Mouse (Mus musculus) G1E (cell line): ENCODE results near the gene Nmnat2. TPM values are rescaled to one million over a fixed set of nuclear protein-coding genes. Genes with fewer than 3 reads are reported as not detected.

ENCODE experiments used
- ATAC-seq: 2 replicates; pipeline ENCODE4 v1.8.0; 2016; ENCODE audit warnings: mild to moderate bottlenecking; ENCODE audit not compliant: insufficient number of reproducible peaks, poor library complexity, low FRiP score, severe bottlenecking; ENCODE audit errors: extremely low read depth
- DNase-seq: peaks from one replicate; pipeline ENCODE4 v3.0.0; 2012; ENCODE audit warnings: low spot score
- H3K27me3 ChIP-seq: 2 replicates; pipeline ENCODE4 v1.6.1; 2012; ENCODE audit warnings: mild to moderate bottlenecking, low read length, inconsistent platforms; ENCODE audit not compliant: insufficient read depth
- H3K36me3 ChIP-seq: replicated peaks from 2 replicates; pipeline ENCODE3; 2012; ENCODE audit warnings: mild to moderate bottlenecking, inconsistent platforms
- H3K4me1 ChIP-seq: 2 replicates; pipeline ENCODE4 v1.6.1; 2012; ENCODE audit warnings: low read depth, low read length, inconsistent platforms, mixed read lengths; ENCODE audit not compliant: insufficient read depth
- H3K4me3 ChIP-seq: 2 replicates; pipeline ENCODE4 v1.5.1; 2012; ENCODE audit warnings: low read depth, mild to moderate bottlenecking, inconsistent platforms, low read length, moderate library complexity, mixed read lengths
- H3K9me3 ChIP-seq: replicated peaks from 2 replicates; pipeline ENCODE4 v1.6.1; 2012; ENCODE audit warnings: inconsistent platforms
- CTCF ChIP-seq: IDR thresholded peaks from 2 replicates; pipeline ENCODE4 v1.5.1; 2012; ENCODE audit warnings: low read depth, low read length, inconsistent platforms, mixed read lengths
- GATA1 ChIP-seq: IDR thresholded peaks from 2 replicates; pipeline ENCODE4 v1.6.1; 2012; ENCODE audit warnings: borderline replicate concordance, low read length, inconsistent platforms, mixed read lengths
- GATA2 ChIP-seq: IDR thresholded peaks from 2 replicates; pipeline ENCODE4 v1.6.1; 2012; ENCODE audit warnings: low read depth, low read length, inconsistent platforms, borderline replicate concordance
- POLR2AphosphoS5 ChIP-seq: IDR thresholded peaks from 2 replicates; pipeline ENCODE4 v1.6.1; 2012; ENCODE audit warnings: low read depth, low read length, inconsistent platforms; ENCODE audit not compliant: insufficient replicate concordance
- TAL1 ChIP-seq: conservative IDR thresholded peaks from 2 replicates; pipeline ENCODE4 v1.6.1; 2012; ENCODE audit warnings: low read depth, low read length, inconsistent platforms, mixed read lengths
- polyA plus RNA-seq: library from polyadenylated mRNA; stranded (reverse); fragments of >175 nt; gene quantifications from 2 replicates; pipeline ENCODE4 v1.2.3, GENCODE M21; 2012
- total RNA-seq, 2 experiments: library from RNA; stranded (forward) in 1 of 2; stranded (reverse) in 1 of 2; fragments of 200-1000 nt in 1 of 2; fragments of >200 nt in 1 of 2; fragmentation: Nextera tagmentation in 1 of 2; gene quantifications; 2 replicates each; pipeline ENCODE4 v1.2.3; 2014 to 2017

Nmnat2 gene
- total and polyA plus RNA-seq, 3 experiments: 0.22 TPM; not detected in 2

DNA sequence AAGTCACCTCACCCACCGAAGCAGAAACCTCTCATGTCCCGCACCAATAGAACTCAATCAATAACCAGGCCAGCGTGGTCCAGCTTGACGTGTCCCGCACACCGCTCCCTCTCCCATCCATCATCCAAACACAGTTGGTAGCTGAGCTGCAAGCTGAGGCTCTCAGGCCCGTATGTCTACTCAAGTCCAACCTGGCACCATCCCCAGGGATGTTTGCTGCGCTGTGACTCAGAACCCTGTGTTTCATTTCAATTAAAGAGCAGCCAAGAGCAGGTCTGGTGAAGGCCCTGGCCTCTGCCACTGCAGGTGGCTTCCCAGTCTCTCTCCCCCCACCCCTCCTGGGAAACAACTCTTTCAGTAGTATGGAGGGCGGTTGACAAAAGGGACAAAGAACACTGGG is 104.8 kb downstream of the Nmnat2 start:
- DNase-seq (no peak), ATAC-seq (no peak)
- Histone ChIP-seq H3K36me3 (no peaks in the 10 kb centered on the region), H3K9me3 (no peaks in the 10 kb centered on the region), H3K4me1 (peaks cover 8% of the 10 kb centered on the region; the same call in 1 of the 2 replicates), H3K4me3 (no peak overlapping the region), H3K27me3 (peaks cover 3% of the 10 kb centered on the region; the same call in 1 of the 2 replicates)
- TF ChIP-seq TAL1: no peak
- no peak for TF ChIP-seq CTCF
- no peak for TF ChIP-seq POLR2AphosphoS5
- TF ChIP-seq GATA1: no peak
- TF ChIP-seq GATA2: no peak

DNA sequence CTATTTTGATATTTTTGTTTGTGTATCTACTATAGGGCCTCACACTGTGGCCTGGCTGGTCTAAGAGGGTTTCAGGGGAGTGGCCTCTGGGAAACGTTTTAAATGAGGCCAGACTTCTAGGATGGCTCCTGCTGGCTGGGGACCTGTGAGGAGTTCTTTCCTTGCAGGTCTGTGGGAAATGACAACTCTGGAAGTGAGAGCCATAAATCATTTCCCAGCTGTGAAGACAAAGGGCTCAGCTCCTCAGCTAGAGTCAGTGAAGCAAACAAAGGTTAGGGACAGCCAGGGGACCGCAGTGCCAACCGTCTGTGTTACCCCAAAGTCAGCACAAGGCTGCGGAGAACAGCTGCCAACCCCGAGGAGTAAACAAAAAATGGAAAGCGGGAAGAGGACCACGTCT is 107.8 kb downstream of the Nmnat2 start:
- DNase-seq (no peak), ATAC-seq (no peak)
- Histone ChIP-seq H3K9me3 (no peaks in the 10 kb centered on the region), H3K27me3 (peaks cover 3% of the 10 kb centered on the region; the same call in 1 of the 2 replicates), H3K36me3 (no peaks in the 10 kb centered on the region), H3K4me3 (no peak overlapping the region), H3K4me1 (peaks cover 10% of the 10 kb centered on the region; the same call in 1 of the 2 replicates)
- TF ChIP-seq POLR2AphosphoS5 (no peak), GATA1 (no peak), TAL1 (no peak), CTCF (no peak), GATA2 (no peak)

DNA sequence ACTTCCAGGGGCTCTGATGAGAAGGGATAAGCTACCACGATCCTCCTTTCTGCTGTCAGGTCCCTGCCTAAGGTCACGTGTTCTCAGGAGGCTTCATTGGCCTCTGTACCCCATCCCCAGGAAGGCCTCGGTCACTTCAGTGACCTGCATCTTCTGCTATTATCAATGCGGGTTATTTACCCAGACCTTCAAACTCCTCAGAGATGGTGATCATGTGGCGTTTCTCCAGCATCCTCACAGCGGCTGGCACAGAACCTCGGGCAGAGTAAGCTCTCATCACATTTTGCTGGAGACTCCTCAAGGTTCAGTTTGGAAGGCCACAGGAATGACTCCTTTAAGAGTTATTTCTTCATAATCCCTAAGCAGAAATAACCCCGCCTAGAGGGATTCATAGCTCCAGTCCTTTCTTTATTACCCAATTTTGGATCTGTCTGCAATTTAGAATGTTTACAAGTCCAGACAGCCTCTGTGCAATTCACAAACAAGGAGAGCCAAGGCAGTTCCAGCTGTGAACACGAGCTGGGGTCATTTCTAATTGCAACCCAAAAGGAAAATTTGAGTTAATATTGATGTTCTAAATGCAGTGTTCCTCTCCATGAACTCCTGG is 110.1 kb downstream of the Nmnat2 start:
- Histone ChIP-seq H3K9me3 (no peaks in the 10 kb centered on the region), H3K27me3 (peaks cover 5% of the 10 kb centered on the region), H3K4me3 (no peak overlapping the region), H3K36me3 (no peaks in the 10 kb centered on the region), H3K4me1 (peaks cover 10% of the 10 kb centered on the region; the same call in 1 of the 2 replicates)
- no peak for DNase-seq
- no peak for ATAC-seq
- TF ChIP-seq POLR2AphosphoS5: no peak
- no peak for TF ChIP-seq CTCF
- no peak for TF ChIP-seq TAL1
- no peak for TF ChIP-seq GATA1
- no peak for TF ChIP-seq GATA2

DNA sequence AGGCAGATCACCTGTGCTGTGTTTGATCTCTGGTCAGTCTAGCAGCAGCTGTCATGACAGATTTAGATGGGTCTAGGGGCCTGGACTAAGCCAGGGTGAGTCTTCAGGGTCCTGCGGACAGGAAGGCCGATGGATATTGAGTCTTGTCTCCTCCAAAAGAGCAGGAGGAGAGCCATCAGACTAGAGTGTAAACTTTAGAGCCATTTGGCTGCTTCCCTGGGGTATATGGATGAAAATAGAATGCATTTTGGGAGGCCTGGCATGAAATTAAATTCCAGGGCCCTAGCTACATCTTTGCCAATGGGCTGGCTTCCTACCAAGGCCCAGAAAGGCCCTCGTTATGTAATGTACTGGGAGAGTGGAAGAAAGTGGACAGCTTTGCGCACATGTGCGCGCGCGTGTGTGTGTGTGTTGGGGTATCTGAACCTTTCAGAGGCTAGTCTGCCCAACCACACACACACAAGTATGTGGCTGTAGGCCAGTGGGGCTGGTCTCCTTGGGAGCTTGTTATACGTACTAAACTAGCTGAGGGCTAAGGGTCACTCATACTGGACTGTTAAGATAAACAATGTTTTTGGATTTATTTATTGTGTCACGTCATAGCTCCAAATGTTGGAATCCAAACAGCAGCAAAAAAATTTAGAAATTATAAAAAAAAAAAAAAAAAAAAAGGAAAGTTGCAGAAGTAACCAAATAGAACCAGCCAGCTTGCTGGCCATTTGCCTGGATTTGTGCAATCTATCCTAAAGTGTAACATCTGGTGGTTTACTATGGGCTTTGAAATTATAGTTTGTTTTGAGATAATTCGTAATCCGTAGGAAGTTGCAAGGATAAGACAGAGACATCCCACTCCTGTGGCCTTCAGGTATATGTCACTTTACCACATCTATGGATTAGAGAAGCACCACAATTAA is 110.9 kb downstream of the Nmnat2 start:
- peaks cover 10% of the 10 kb centered on the region; the same call in 1 of the 2 replicates for H3K4me1 ChIP-seq
- no peak overlapping the region for H3K4me3 ChIP-seq
- no peaks in the 10 kb centered on the region for H3K36me3 ChIP-seq
- TF ChIP-seq GATA2 (no peak), GATA1 (no peak), TAL1 (no peak), CTCF (no peak), POLR2AphosphoS5 (no peak)
- no peaks in the 10 kb centered on the region for H3K9me3 ChIP-seq
- H3K27me3 ChIP-seq: peaks cover 10% of the 10 kb centered on the region
- DNase-seq (no peak), ATAC-seq (no peak)

DNA sequence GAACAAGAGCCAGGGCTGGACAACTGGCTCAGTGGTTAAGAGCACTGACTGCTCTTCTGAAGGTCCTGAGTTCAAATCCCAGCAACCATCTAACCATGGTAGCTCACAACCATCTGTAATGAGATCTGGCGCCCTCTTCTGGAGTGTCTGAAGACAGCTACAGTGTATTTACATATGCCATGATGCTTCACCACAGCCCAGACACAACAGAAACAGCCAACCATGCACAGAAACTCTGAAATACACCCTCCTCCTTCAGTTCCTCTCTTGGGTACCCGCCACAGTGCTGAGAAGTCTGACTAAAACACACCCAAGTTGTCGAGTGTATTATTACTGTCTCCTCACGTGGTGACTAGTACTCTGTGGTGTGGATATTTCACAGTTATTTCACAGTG is 111.6 kb downstream of the Nmnat2 start:
- no peak for DNase-seq
- no peak for ATAC-seq
- Histone ChIP-seq H3K9me3 (no peaks in the 10 kb centered on the region), H3K27me3 (peaks cover 14% of the 10 kb centered on the region), H3K4me3 (no peak overlapping the region), H3K36me3 (no peaks in the 10 kb centered on the region), H3K4me1 (peaks cover 7% of the 10 kb centered on the region; the same call in 1 of the 2 replicates)
- TF ChIP-seq POLR2AphosphoS5: no peak
- TF ChIP-seq GATA2: no peak
- 0 out of 2 replicates have a peak, but pooled peaks have one; percentile 12 for TF ChIP-seq CTCF
- no peak for TF ChIP-seq GATA1
- TF ChIP-seq TAL1: no peak

DNA sequence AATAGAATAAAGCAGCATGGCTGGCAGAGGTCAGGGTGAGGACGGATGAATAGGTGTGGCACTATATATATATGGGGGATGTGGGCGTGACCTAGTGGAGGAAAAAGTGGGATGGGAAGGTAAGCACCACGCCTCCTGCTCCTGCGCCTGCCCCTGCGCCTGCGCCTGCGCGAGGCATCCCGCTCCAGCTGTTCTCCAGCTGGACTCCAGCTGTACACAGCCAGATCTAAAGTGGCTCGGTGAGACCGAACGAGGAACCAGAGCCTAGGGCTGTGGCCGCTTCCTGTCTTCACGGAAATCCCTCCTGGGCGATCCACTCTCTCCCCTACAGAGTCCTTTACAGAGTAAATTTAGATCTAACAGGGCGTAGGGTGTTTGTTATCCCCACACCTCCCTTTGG is 116.8 kb downstream of the Nmnat2 start:
- H3K4me3 ChIP-seq: no peak overlapping the region
- TF ChIP-seq CTCF (no peak), GATA2 (no peak), GATA1 (no peak), POLR2AphosphoS5 (no peak)
- DNase-seq (no peak), ATAC-seq (no peak)
- no peaks in the 10 kb centered on the region for H3K9me3 ChIP-seq
- peaks cover under 1% of the 10 kb centered on the region; the same call in 1 of the 2 replicates for H3K4me1 ChIP-seq
- H3K36me3 ChIP-seq: no peaks in the 10 kb centered on the region
- peaks cover 38% of the 10 kb centered on the region for H3K27me3 ChIP-seq
